Mouse (Mus musculus) liver, embryonic 16.5 days (tissue): ENCODE measurements around the gene Cntn3. TPM values are rescaled to one million over a fixed set of nuclear protein-coding genes. Genes with fewer than 3 reads are reported as not detected.

Experiments used
- ATAC-seq: fragments of 200-750 bp; cut with Nextera tagmentation; 2 replicates; pipeline ENCODE4 v1.8.0; 2017; ENCODE audit warnings: low read depth, mild to moderate bottlenecking, moderate number of reproducible peaks, moderate library complexity
- H3K27ac ChIP-seq: fragments of 300-500 bp; sonication (generic); 2 replicates; pipeline ENCODE4 v1.5.1; 2014; ENCODE audit warnings: mild to moderate bottlenecking, low read length
- H3K27me3 ChIP-seq: fragments of 300-500 bp; sonication (generic); 2 replicates; pipeline ENCODE4 v1.6.1; 2014; ENCODE audit warnings: low read depth, low read length, mixed read lengths; ENCODE audit not compliant: control insufficient read depth, insufficient read depth
- H3K36me3 ChIP-seq: fragments of 300-500 bp; sonication (generic); 2 replicates; pipeline ENCODE4 v1.6.1; 2014; ENCODE audit warnings: mild to moderate bottlenecking; ENCODE audit not compliant: control insufficient read depth, insufficient read depth
- H3K4me1 ChIP-seq: fragments of 300-500 bp; sonication (generic); 2 replicates; pipeline ENCODE4 v1.6.1; 2014; ENCODE audit warnings: low read depth, low read length, mixed read lengths; ENCODE audit not compliant: control insufficient read depth
- H3K4me2 ChIP-seq: fragments of 300-500 bp; sonication (generic); 2 replicates; pipeline ENCODE4 v1.6.1; 2014; ENCODE audit warnings: low read depth, low read length, mixed read lengths
- H3K4me3 ChIP-seq: fragments of 300-500 bp; sonication (generic); 2 replicates; pipeline ENCODE4 v1.5.1; 2014; ENCODE audit warnings: low read depth, mild to moderate bottlenecking, low read length
- H3K9ac ChIP-seq: fragments of 300-500 bp; sonication (generic); 2 replicates; pipeline ENCODE4 v1.6.1; 2014; ENCODE audit warnings: low read depth, low read length
- H3K9me3 ChIP-seq: fragments of 300-500 bp; sonication (generic); replicated peaks from 2 replicates; pipeline ENCODE4 v1.6.1; 2016; ENCODE audit warnings: low read length; ENCODE audit not compliant: control insufficient read depth
- WGBS: fragments of 180-500 bp; shearing (Covaris S2); extraction: QIAGEN DNeasy Blood & Tissue Kit; methylation state at CpG from one replicate; pipeline ENCODE4 v1.1.7; 2014; ENCODE audit not compliant: insufficient replicate concordance; 5-methylcytosine and 5-hydroxymethylcytosine counted together
- polyA plus RNA-seq: library from polyadenylated mRNA; unstranded; fragments of >200 nt; fragmentation: Nextera tagmentation; extraction: Ambion mirVana; gene quantifications from 2 replicates; pipeline ENCODE4 v1.2.1, GENCODE M21; 2015

Gene Cntn3
- polyA plus RNA-seq, 1 experiment from 2014 or later: 0.97 TPM

DNA sequence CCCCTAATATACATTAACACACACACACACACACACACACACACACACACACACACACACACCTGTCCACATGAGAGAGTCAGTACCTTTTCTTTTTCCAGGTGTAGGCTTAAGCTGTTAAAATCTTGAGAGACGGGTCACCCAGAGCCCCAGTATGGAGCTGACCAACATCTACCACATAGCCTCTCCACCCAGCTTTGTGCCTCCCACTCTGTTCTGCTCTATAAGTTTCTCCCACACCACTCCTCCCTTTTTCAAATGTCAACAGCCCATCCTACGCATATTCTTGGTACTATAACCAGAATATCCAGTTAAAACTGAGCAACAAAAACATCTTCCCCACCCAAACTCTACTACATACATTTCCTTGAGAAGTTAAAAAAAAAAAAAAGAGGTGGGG is 49.9 kb downstream of the Cntn3 start:
- no peaks in the 10 kb centered on the region for H3K36me3 ChIP-seq
- ATAC-seq: no peak
- no peak overlapping the region for H3K27ac ChIP-seq
- H3K9ac ChIP-seq: no peak overlapping the region
- no peak overlapping the region for H3K4me2 ChIP-seq
- H3K4me3 ChIP-seq: no peak overlapping the region
- no peaks in the 10 kb centered on the region for H3K4me1 ChIP-seq
- 56% methylated on average over 2 of the region's 2 CpGs for WGBS
- no peaks in the 10 kb centered on the region for H3K9me3 ChIP-seq
- no peaks in the 10 kb centered on the region for H3K27me3 ChIP-seq

DNA sequence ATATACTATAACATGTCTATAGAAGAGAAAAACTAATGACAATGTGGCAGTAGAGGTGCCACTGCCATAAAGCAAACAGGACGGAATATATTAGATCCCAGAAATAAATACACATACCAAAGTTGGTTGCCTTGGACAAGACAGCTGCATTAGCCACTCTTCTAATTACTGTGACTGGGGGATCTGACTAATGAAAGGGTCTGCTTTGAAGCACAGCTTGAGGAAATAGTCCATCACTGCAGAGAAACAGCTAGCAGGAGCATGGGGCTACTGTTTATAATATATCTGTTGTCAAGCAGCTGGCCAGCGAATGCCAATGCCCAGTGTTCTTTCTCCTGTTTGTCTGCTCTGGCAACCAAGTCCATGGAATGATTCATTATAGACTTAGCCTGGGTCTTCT is 51.9 kb downstream of the Cntn3 start:
- no peaks in the 10 kb centered on the region for H3K27me3 ChIP-seq
- no peaks in the 10 kb centered on the region for H3K9me3 ChIP-seq
- H3K4me2 ChIP-seq: no peak overlapping the region
- no peak overlapping the region for H3K9ac ChIP-seq
- no peak for ATAC-seq
- H3K4me1 ChIP-seq: no peaks in the 10 kb centered on the region
- H3K27ac ChIP-seq: no peak overlapping the region
- WGBS: 68% methylated on average over 2 of the region's 2 CpGs
- no peak overlapping the region for H3K4me3 ChIP-seq
- H3K36me3 ChIP-seq: no peaks in the 10 kb centered on the region

DNA sequence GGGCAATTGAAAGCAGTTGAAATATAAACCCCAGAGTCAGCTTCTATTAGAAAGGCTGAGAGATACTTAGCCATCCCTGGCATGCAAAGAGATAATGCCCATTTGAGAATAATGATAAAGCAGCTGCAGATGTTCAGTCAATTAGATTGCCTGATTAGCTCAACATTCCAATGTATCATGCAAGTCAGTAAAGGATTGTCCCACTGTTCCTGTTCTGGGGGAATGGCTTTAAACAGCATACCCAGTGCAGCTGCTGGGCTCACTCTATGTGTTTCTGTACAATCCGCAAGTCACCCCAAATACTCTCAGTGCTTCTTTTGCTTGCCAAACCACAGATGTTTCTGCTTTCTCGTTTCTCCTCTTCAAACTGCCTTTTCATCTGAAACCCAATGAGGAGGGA is 57.7 kb downstream of the Cntn3 start:
- no peaks in the 10 kb centered on the region for H3K9me3 ChIP-seq
- no peak for ATAC-seq
- no peaks in the 10 kb centered on the region for H3K36me3 ChIP-seq
- no peak overlapping the region for H3K27ac ChIP-seq
- H3K4me3 ChIP-seq: no peak overlapping the region
- no peaks in the 10 kb centered on the region for H3K27me3 ChIP-seq
- H3K4me2 ChIP-seq: no peak overlapping the region
- no peaks in the 10 kb centered on the region for H3K4me1 ChIP-seq
- WGBS: 62% methylated on average over 2 of the region's 2 CpGs
- no peak overlapping the region for H3K9ac ChIP-seq

DNA sequence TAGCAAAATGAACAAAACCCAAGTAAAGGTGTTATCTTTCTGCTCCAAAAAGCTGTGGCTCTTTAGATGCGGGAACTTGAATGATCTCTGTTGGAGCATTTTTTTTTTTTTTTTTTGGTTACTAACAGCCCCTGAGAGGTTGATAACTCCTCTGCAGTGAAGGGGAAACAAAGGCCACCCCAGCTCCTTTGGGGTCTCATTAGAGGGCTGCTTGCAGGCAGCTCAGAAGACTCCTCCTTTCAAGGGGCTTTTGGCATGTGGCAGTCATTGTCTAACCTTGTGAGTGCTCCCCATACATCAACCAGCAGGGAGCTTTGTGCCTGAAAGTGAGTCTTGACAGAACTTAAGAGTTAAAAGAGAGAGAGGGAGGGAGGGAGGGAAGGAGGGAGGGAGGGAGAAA is 60.8 kb downstream of the Cntn3 start:
- Histone ChIP-seq H3K9me3 (no peaks in the 10 kb centered on the region), H3K4me2 (no peak overlapping the region), H3K27me3 (no peaks in the 10 kb centered on the region), H3K36me3 (no peaks in the 10 kb centered on the region), H3K27ac (no peak overlapping the region), H3K4me3 (no peak overlapping the region), H3K4me1 (no peaks in the 10 kb centered on the region), H3K9ac (no peak overlapping the region)
- ATAC-seq: no peak
- 31% methylated on average over 1 of the region's 1 CpGs for WGBS

DNA sequence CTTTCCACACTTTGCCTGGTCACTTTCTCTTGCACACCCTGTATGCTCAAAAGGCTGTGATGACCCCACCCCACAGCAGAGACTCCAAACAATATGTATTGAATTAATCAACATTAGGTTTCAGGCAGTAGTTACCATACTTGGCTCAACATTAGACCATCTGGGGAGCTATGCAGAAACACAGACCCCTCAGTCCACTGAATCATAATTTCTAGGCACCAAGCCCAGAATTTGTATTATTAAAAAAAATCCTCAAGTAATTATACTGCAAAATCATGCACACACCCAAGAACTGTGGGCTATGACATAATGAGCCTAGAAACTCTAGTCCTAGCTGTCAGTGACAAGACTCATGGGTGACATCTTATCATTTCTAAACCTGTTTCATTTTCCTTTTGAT is 87.4 kb downstream of the Cntn3 start:
- Histone ChIP-seq H3K4me1 (no peaks in the 10 kb centered on the region), H3K36me3 (no peaks in the 10 kb centered on the region), H3K4me2 (no peak overlapping the region), H3K27ac (no peak overlapping the region), H3K9me3 (no peaks in the 10 kb centered on the region), H3K27me3 (no peaks in the 10 kb centered on the region), H3K9ac (no peak overlapping the region), H3K4me3 (no peak overlapping the region)
- ATAC-seq: no peak

DNA sequence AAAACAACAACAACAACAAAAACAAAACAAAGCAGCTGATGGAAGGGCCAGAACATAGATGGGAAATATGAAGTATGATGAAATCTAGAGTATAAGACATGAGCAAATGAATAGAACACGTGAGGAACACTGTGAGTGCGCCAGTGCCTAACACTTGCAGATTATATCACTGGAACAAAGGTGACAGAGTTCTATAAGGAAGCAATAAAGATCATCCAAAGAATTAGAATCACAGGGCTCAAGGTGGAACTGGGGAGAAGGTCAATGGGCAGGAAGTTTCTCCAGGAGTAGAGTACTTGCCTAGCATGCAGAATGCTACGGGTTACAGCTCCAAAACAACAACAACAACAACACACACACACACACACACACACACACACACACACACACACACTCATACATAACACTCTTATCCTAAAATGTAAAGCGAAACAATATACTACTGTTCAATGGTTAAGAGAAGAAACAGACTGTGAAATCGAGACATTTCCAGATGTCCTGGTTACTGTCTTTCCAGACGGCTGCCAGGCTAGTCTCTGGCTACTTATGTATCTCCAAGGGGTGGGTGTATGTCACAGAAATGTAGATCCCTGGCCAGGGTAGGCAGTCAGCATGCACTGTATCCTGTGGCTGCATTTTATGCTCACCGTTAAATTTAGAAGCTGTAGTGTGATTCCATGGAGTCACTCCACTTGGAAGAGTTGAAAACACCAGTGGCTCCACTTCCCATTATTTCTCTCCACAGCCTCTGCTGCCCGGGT is 94.4 kb downstream of the Cntn3 start:
- Histone ChIP-seq H3K4me3 (no peak overlapping the region), H3K9ac (no peak overlapping the region), H3K9me3 (no peaks in the 10 kb centered on the region), H3K36me3 (no peaks in the 10 kb centered on the region), H3K4me1 (no peaks in the 10 kb centered on the region), H3K27ac (no peak overlapping the region), H3K27me3 (no peaks in the 10 kb centered on the region), H3K4me2 (no peak overlapping the region)
- no peak for ATAC-seq
- WGBS: 69% methylated on average over 8 of the region's 8 CpGs

DNA sequence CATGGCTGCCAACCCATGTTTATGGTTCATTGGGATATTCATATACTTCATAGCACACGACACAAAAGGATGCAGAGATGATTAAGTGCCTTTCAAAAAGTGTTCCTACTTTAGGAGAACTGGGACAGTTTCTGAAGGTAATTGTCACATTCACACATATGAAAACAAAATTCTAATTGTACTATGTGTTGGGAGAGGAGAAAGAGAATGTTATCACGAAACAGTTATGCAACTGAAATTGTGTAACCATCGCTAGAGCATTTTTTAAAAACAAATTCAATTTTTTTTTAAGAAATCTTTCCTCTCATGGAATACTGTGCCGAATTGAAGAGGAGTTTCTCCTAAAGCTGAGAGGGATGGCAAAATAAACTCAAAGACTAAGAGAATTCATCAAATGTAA is 134.5 kb downstream of the Cntn3 start:
- Histone ChIP-seq H3K4me3 (no peak overlapping the region), H3K27ac (no peak overlapping the region), H3K4me2 (no peak overlapping the region), H3K9me3 (no peaks in the 10 kb centered on the region), H3K27me3 (no peaks in the 10 kb centered on the region), H3K4me1 (no peaks in the 10 kb centered on the region), H3K36me3 (no peaks in the 10 kb centered on the region), H3K9ac (no peak overlapping the region)
- WGBS: 63% methylated on average over 4 of the region's 4 CpGs
- ATAC-seq: no peak

DNA sequence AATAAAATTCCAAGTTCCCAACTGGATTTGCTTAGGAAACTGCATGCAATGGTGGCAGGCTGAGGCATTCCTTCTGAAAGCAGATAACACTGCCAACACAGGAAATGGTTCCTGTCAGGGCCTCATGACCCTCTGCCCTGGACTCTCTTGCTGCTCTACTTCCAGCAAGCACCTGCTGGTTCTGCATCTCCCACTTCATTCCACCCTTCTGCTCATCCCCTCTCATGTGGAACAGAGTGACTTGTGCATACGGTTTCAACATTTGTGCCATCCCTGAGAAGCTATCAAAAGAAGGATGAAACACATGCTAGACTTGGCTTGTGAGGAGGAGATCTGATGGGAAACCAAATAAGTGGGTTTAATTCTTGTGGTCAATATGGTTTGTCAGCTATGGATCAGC is 145.4 kb downstream of the Cntn3 start:
- Histone ChIP-seq H3K27me3 (no peaks in the 10 kb centered on the region), H3K27ac (no peak overlapping the region), H3K4me2 (no peak overlapping the region), H3K4me3 (no peak overlapping the region), H3K9ac (no peak overlapping the region), H3K9me3 (no peaks in the 10 kb centered on the region), H3K36me3 (no peaks in the 10 kb centered on the region), H3K4me1 (no peaks in the 10 kb centered on the region)
- WGBS: 68% methylated on average over 1 of the region's 1 CpGs
- no peak for ATAC-seq

DNA sequence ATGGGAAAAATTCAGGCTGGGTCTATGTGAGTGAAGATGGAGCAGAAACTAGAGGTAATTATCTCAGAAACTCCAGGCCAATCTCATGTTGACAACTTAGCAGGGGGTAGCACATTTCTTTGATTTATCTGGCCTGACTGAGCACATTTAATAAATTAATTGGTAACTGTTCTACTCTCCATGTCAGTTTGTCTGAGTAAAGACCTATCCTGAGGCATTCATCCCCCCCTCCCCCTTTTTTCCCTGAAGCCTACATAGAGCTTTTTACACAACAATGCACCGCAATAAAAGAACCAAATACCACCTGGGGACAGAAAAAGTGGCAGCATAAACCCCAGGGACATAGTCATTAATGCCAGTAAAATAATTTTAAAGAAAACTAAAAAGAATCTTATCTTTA is 151.1 kb downstream of the Cntn3 start:
- Histone ChIP-seq H3K27ac (no peak overlapping the region), H3K4me1 (no peaks in the 10 kb centered on the region), H3K4me3 (no peak overlapping the region), H3K36me3 (no peaks in the 10 kb centered on the region), H3K9me3 (no peaks in the 10 kb centered on the region), H3K4me2 (no peak overlapping the region), H3K9ac (no peak overlapping the region), H3K27me3 (no peaks in the 10 kb centered on the region)
- no peak for ATAC-seq
- WGBS: 39% methylated on average over 1 of the region's 1 CpGs
